Mouse (Mus musculus) midbrain, embryonic 10.5 days (tissue): Measurements from ENCODE around the gene Morn1. TPM values are rescaled to one million over a fixed set of nuclear protein-coding genes. Genes with fewer than 3 reads are reported as not detected.

Source experiments
- DNase-seq: peaks from one replicate; pipeline ENCODE4 v3.0.0-alpha.2; 2017; ENCODE audit warnings: low spot score
- H3K27ac ChIP-seq: fragments of 300-500 bp; sonication (generic); replicated peaks from 2 replicates; pipeline ENCODE4 v1.5.1; 2016; ENCODE audit warnings: mild to moderate bottlenecking
- H3K27me3 ChIP-seq: fragments of 300-500 bp; sonication (generic); 2 replicates; pipeline ENCODE4 v1.6.1; 2016; ENCODE audit warnings: low read depth, mild to moderate bottlenecking; ENCODE audit not compliant: poor library complexity, severe bottlenecking
- H3K36me3 ChIP-seq: fragments of 300-500 bp; sonication (generic); 2 replicates; pipeline ENCODE4 v1.6.1; 2016; ENCODE audit warnings: mild to moderate bottlenecking, moderate library complexity
- H3K4me1 ChIP-seq: fragments of 300-500 bp; sonication (generic); 2 replicates; pipeline ENCODE4 v1.6.1; 2016
- H3K4me3 ChIP-seq: fragments of 300-500 bp; sonication (generic); 2 replicates; pipeline ENCODE4 v1.5.1; 2016; ENCODE audit warnings: mild to moderate bottlenecking, moderate library complexity
- H3K9me3 ChIP-seq: fragments of 300-500 bp; sonication (generic); replicated peaks from 2 replicates; pipeline ENCODE4 v1.6.1; 2016; ENCODE audit warnings: mild to moderate bottlenecking
- WGBS: fragments of 180-500 bp; shearing (Covaris S2); methylation state at CpG from one replicate; pipeline ENCODE4 v1.1.7; 2016; 5-methylcytosine and 5-hydroxymethylcytosine counted together
- polyA plus RNA-seq: library from polyadenylated mRNA; unstranded; fragments of >200 nt; fragmentation: Nextera tagmentation; extraction: Ambion mirVana; gene quantifications from 2 replicates; pipeline ENCODE4 v1.2.1, GENCODE M21; 2016

The Morn1 gene
- polyA plus RNA-seq, 1 experiment from 2014 or later, result 5.1 TPM

DNA sequence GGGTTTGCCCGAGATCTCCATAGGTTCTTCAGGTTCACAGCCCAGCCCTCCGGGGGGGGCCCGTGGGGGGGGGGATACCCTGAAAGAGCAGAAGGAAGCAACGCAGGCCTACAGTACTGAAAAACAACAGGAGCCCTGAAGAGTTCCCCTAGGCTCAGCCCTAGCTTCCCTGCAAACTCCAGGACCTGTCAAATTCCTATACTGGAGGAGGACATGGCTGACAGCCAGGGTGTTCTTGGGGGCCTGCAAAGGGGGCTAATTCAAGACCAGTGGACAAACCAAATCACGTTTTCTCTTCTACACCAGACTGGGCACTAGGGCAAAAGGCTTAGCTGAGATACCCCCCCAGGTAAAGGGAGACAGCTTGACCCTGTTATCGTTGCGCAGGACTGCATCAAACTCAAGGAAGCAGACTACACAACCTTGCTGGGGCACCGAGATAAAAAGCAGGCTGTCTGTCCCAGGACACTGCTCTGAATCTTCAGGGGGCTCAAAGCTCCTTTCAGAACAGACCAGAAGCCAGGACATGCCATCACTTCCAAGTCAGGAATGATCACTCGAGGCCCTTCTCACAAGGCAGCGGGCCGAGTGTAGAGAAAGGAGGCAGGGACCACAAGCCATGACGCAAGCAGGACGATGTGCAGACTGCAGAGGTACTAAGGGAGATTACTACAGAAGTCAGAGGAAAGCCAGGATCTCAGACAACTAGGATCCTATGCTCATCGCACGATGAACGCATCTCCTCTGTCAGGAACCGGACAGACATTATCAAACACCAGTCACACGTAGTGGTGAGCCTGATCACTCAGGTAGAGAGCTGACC, 98.1 kb downstream of the Morn1 start:
- Histone ChIP-seq H3K36me3 (peaks cover 24% of the 10 kb centered on the region), H3K27me3 (no peaks in the 10 kb centered on the region), H3K9me3 (no peaks in the 10 kb centered on the region), H3K4me1 (peaks cover 85% of the 10 kb centered on the region), H3K27ac (peak overlapping the region; percentile 9; the same call in 1 of the 2 replicates), H3K4me3 (no peak overlapping the region)
- WGBS, result 93% methylated on average over 18 of the region's 18 CpGs
- no peak for DNase-seq

- Histone ChIP-seq H3K9me3 (no peaks in the 10 kb centered on the region), H3K4me3 (no peak overlapping the region), H3K4me1 (peaks cover 90% of the 10 kb centered on the region), H3K27me3 (no peaks in the 10 kb centered on the region), H3K27ac (peak overlapping the region; percentile 86; the same call in 1 of the 2 replicates), H3K36me3 (peaks cover 24% of the 10 kb centered on the region)
- no peak for DNase-seq
- WGBS, result 92% methylated on average over 9 of the region's 9 CpGs
These were observed 99.5 kb downstream of the Morn1 start for GRCm38 (mm10) chr4:155185845-155186244.

DNA sequence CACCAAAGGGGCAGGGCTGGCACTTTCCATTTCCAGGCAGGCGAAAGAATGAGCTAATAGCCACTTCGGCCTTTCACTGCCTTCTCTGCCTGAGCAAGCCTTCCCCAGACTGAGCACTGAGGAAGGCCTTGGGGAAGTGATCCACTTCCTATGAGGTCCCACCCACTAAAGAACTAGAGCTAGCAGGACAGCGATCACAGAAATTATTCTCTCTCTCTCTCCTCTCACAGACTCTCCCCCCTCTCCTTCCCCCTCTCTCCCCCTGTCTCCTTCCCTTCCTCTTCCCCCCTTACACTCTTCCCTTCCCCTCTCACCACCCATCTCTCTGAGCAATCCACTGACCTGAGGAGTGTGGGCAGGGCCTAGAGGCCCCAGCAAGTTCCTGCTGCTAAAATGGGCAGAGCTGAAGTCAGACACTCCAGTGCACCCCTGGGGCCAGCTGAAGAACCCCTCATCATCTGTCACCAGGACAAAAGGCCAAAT, 100.9 kb downstream of the Morn1 start:
- Histone ChIP-seq H3K27ac (peak overlapping the region; percentile 86), H3K9me3 (no peaks in the 10 kb centered on the region), H3K4me1 (peaks cover 100% of the 10 kb centered on the region), H3K27me3 (no peaks in the 10 kb centered on the region), H3K4me3 (no peak overlapping the region), H3K36me3 (peaks cover 24% of the 10 kb centered on the region)
- WGBS, result 64% methylated on average over 3 of the region's 3 CpGs
- DNase-seq, result no peak

DNA sequence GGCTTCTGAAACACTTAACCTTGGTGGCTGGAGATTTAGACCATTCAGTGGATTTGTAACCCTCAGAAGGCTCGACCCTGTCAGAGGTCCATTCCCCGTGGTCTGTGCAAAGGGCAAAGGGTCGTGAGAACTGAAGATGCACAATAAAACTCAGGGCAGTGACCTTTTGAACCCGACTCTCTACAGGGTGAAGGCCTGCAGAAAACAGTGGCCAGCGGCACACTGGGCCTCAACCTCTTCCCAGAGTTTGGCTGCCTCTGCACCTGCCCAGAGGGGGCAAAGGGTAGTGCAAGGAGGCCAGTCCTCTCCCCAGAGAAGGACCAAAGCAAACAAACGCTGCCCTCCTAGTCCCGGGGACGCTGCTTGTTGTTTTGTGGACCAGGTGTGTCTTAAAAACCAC, 102.0 kb downstream of the Morn1 start:
- Histone ChIP-seq H3K36me3 (peaks cover 27% of the 10 kb centered on the region), H3K27me3 (no peaks in the 10 kb centered on the region), H3K9me3 (no peaks in the 10 kb centered on the region), H3K27ac (peak overlapping the region; percentile 86), H3K4me3 (peak overlapping the region; percentile 27), H3K4me1 (peaks cover 99% of the 10 kb centered on the region)
- DNase-seq, result peak; percentile 73
- WGBS, result 4% methylated on average over 8 of the region's 8 CpGs

DNA sequence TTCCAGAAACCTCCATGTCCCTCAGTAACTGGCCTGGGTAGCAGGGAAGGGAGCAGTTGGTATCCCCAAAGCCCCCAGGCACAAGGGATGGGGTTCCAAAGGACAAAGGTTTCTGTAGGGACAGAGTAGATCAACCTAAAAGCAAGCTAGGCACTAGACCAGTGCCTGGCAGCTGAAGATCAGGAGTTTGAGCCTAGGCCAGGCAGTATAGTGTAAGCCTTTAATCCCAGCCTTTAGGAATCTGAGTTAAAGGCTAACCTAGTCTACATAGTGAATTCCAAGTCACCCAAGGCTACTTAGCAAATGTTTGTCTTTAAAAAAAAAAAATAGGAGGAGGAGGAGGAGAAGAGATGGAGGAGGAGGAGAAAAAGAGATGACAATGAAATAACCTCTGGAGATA, 102.4 kb downstream of the Morn1 start:
- no peak for DNase-seq
- peak overlapping the region; percentile 27 for H3K4me3 ChIP-seq
- peak overlapping the region; percentile 86 for H3K27ac ChIP-seq
- peaks cover 26% of the 10 kb centered on the region for H3K36me3 ChIP-seq
- H3K9me3 ChIP-seq, result no peaks in the 10 kb centered on the region
- H3K27me3 ChIP-seq, result no peaks in the 10 kb centered on the region
- H3K4me1 ChIP-seq, result peaks cover 99% of the 10 kb centered on the region

GRCm38 (mm10) chr4:155189711-155190139, 103.3 kb downstream of the Morn1 start:
- Histone ChIP-seq H3K9me3 (no peaks in the 10 kb centered on the region), H3K36me3 (peaks cover 19% of the 10 kb centered on the region), H3K4me1 (peaks cover 94% of the 10 kb centered on the region), H3K4me3 (peak overlapping the region; percentile 33), H3K27ac (peak overlapping the region; percentile 86), H3K27me3 (no peaks in the 10 kb centered on the region)
- DNase-seq, result peak; percentile 68
- WGBS, result 2% methylated on average over 4 of the region's 4 CpGs

DNA sequence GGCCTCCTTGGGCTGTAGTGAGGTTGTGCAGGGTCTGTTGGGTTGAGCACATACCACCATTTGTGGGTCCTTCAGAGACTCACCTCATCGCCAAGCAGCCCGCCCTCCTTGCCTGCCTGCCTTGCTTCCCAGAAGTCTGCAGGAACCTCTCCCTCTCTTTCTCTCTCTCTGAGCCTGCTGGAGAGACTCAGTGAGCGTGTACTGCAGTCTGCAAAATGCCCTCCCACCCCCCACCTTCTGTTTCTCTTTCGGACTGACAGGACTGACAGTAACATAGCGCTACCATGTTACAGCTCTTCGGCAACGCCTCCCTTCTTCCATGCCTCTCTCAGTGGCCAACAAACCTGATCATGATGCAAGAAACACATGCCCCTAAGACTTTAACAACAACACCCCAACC, 103.9 kb downstream of the Morn1 start:
- H3K36me3 ChIP-seq, result peaks cover 14% of the 10 kb centered on the region
- H3K27me3 ChIP-seq, result no peaks in the 10 kb centered on the region
- 65% methylated on average over 7 of the region's 7 CpGs for WGBS
- DNase-seq, result peak; percentile 29
- peaks cover 88% of the 10 kb centered on the region for H3K4me1 ChIP-seq
- peak overlapping the region; percentile 86 for H3K27ac ChIP-seq
- H3K9me3 ChIP-seq, result no peaks in the 10 kb centered on the region
- H3K4me3 ChIP-seq, result peak overlapping the region; percentile 33

Other genes with a start within 250 kb of the Morn1 start
- gene Ttc34, start 249.1 kb upstream of the Morn1 start, polyA plus RNA-seq, result 0.22 and 0.57 TPM in 2 replicates
- gene Mmel1, start 217.0 kb upstream of the Morn1 start, polyA plus RNA-seq, result 0.20 and 0.35 TPM in 2 replicates
- 45.9 and 46.8 TPM in 2 replicates for gene Fam213b, start 187.4 kb upstream of the Morn1 start, polyA plus RNA-seq
- gene Tnfrsf14, start 158.0 kb upstream of the Morn1 start, polyA plus RNA-seq, result 0.67 and 0.99 TPM in 2 replicates
- gene Hes5, start 125.7 kb upstream of the Morn1 start, polyA plus RNA-seq, result 690 and 827 TPM in 2 replicates
- gene Pank4, start 122.5 kb upstream of the Morn1 start, polyA plus RNA-seq, result 47.6 and 48.6 TPM in 2 replicates
- 0.57 and 0.72 TPM in 2 replicates for gene Plch2, start 29.8 kb upstream of the Morn1 start, polyA plus RNA-seq
- gene Pex10, start 19.6 kb upstream of the Morn1 start, polyA plus RNA-seq, result 21.0 and 21.1 TPM in 2 replicates
- gene Rer1, start 195 bp upstream of the Morn1 start, polyA plus RNA-seq, result 137 and 147 TPM in 2 replicates
- 8.9 and 10.1 TPM in 2 replicates for gene Ski, start 136.0 kb downstream of the Morn1 start, polyA plus RNA-seq
- 118 and 120 TPM in 2 replicates for gene Faap20, start 163.2 kb downstream of the Morn1 start, polyA plus RNA-seq